Mouse (Mus musculus) heart, adult 2 months (tissue): ENCODE measurements at regions not wholly inside any gene's neighbourhood (a gene's known extent, or its start where the extent isn't known, plus 50 kb on each side); places are given as distances from the start of the nearest gene placed in this dataset.

ENCODE experiments used
- DNase-seq, 2 experiments: peaks; one replicate each; pipeline ENCODE4 v3.0.0; 2021
- H3K27ac ChIP-seq: fragments of 200-600 bp; 2 replicates; pipeline ENCODE4 v1.8.1; 2022
- H3K27me3 ChIP-seq: fragments of 200-500 bp; 2 replicates; pipeline ENCODE4 v1.6.1; 2012; ENCODE audit warnings: mild to moderate bottlenecking, low read length, inconsistent platforms, mixed read lengths; ENCODE audit not compliant: control insufficient read depth, insufficient read depth
- H3K36me3 ChIP-seq: fragments of 200-500 bp; 2 replicates; pipeline ENCODE4 v1.6.1; 2012; ENCODE audit warnings: low read length, inconsistent platforms; ENCODE audit not compliant: control insufficient read depth, insufficient read depth
- H3K4me1 ChIP-seq: fragments of 200-500 bp; 2 replicates; pipeline ENCODE4 v1.6.1; 2011; ENCODE audit warnings: low read length; ENCODE audit not compliant: control insufficient read depth, insufficient read depth
- H3K4me3 ChIP-seq: fragments of 200-600 bp; 2 replicates; pipeline ENCODE4 v1.8.1; 2022
- H3K79me2 ChIP-seq: fragments of 200-500 bp; replicated peaks from 2 replicates; pipeline ENCODE4 v1.6.1; 2012; ENCODE audit warnings: mild to moderate bottlenecking, inconsistent platforms, low read length, moderate library complexity, mixed read lengths; ENCODE audit not compliant: control insufficient read depth, insufficient read depth
- H3K9ac ChIP-seq: fragments of 200-500 bp; 2 replicates; pipeline ENCODE4 v1.6.1; 2012; ENCODE audit warnings: low read depth, mild to moderate bottlenecking, control low read depth, inconsistent platforms, low read length, mixed read lengths
- CTCF ChIP-seq: fragments of 200-600 bp; IDR thresholded peaks from 2 replicates; pipeline ENCODE4 v1.8.1; 2022; ENCODE audit warnings: antibody characterized with exemption, mild to moderate bottlenecking, moderate library complexity
- EP300 ChIP-seq: fragments of 200-500 bp; IDR thresholded peaks from 2 replicates; pipeline ENCODE4 v1.6.1; 2011; ENCODE audit warnings: low read depth, low read length, control low read depth; ENCODE audit not compliant: insufficient read depth
- POLR2A ChIP-seq: fragments of 200-500 bp; IDR thresholded peaks from 2 replicates; pipeline ENCODE4 v1.6.1; 2011; ENCODE audit warnings: mild to moderate bottlenecking, low read depth, low read length, control low read depth; ENCODE audit not compliant: insufficient read depth
- WGBS: fragments of 180-500 bp; shearing (Covaris S2); methylation state at CpG from one replicate; pipeline ENCODE4 v1.1.7; 2018; 5-methylcytosine and 5-hydroxymethylcytosine counted together
- intact Hi-C: fragments of 180-260 bp; cut with DNase I; formaldehyde crosslinking; loops from one replicate; pipeline ENCODE4 v1.15.1; 2025

DNA sequence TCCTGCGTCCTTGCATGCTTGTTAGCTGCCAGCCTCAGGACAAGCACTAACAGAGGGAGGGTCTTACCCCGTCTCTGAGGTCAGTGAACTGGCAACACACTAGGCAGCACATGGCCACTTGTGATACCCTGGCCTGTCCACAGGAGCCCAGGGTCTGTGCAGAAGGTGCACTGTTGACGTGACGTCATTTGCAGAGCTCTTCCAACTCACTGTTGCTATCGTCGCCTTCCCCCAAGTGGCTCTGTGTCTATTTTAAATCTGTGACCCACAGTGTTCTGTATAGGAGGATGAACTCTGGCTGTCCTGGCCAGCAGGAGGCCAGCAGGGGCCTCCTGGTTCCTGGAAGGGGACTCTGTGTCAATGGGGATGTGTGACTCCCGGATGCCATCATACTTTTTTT lies 120.1 kb upstream of the Smad3 start:
- DNase-seq, result peak in 1 of 2 experiments; percentile 61
- Histone ChIP-seq H3K27me3 (no peaks in the 10 kb centered on the region), H3K36me3 (no peaks in the 10 kb centered on the region), H3K4me3 (no peak overlapping the region), H3K9ac (no peak overlapping the region), H3K79me2 (no peaks in the 10 kb centered on the region), H3K27ac (peak overlapping the region; percentile 49), H3K4me1 (no peaks in the 10 kb centered on the region)
- 49% methylated on average over 7 of the region's 7 CpGs for WGBS
- TF ChIP-seq CTCF, result peak; percentile 56
- peak; percentile 95 for TF ChIP-seq EP300
- peak; percentile 3; the same call in 1 of the 2 replicates for TF ChIP-seq POLR2A
- intact Hi-C loops, result no loop called here

DNA sequence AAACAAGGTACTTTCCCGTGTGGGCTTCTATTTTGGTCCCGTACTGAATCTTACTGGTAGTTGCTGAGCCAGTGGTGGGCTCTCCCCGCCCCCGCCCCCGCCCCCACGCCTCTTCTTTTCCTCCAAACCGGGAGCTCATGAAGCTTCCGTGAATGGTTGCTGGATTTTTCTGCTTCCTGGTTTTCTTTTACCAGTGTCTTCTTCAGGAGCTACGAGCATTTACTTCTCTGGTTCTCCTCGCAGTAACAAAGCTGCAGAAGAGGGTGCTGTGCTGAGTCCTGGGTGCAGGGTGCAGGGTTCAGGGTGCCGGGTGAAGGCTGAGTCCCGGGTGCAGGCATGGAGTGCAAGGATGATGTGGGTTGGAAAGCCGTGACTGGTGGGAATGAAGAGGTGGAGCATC lies 119.1 kb upstream of the Smad3 start:
- Histone ChIP-seq H3K4me1 (no peaks in the 10 kb centered on the region), H3K79me2 (no peaks in the 10 kb centered on the region), H3K4me3 (no peak overlapping the region), H3K9ac (no peak overlapping the region), H3K36me3 (no peaks in the 10 kb centered on the region), H3K27me3 (no peaks in the 10 kb centered on the region), H3K27ac (no peak overlapping the region)
- DNase-seq, result no peak
- no peak for TF ChIP-seq CTCF
- TF ChIP-seq POLR2A, result no peak
- no peak for TF ChIP-seq EP300
- intact Hi-C loops, result no loop called here
- 16% methylated on average over 13 of the region's 13 CpGs for WGBS

DNA sequence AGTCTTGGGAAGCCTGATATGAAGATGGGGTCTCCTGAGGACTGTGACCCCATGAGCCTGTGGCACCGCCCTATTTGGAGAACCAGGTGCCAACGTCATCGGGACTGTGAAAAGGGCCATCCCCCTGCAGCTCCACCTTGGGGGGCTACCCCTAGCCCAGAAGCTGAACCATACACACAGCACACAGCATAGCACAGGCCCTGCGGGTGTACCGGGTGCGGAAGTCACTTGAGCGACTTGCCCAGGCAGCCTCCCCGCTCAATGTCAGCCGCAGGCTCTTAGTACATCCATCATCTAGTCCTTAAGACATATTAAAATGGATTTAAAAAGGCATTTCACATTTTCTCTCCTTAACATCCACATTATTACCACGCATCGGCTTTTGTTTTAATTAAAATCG lies 118.2 kb upstream of the Smad3 start:
- no peak for DNase-seq
- TF ChIP-seq CTCF (no peak), EP300 (no peak), POLR2A (no peak)
- intact Hi-C loops, result no loop called here
- H3K36me3 ChIP-seq, result no peaks in the 10 kb centered on the region
- WGBS, result 94% methylated on average over 12 of the region's 12 CpGs
- H3K4me1 ChIP-seq, result no peaks in the 10 kb centered on the region
- no peak overlapping the region for H3K4me3 ChIP-seq
- no peaks in the 10 kb centered on the region for H3K79me2 ChIP-seq
- no peak overlapping the region for H3K27ac ChIP-seq
- H3K27me3 ChIP-seq, result no peaks in the 10 kb centered on the region
- H3K9ac ChIP-seq, result no peak overlapping the region

DNA sequence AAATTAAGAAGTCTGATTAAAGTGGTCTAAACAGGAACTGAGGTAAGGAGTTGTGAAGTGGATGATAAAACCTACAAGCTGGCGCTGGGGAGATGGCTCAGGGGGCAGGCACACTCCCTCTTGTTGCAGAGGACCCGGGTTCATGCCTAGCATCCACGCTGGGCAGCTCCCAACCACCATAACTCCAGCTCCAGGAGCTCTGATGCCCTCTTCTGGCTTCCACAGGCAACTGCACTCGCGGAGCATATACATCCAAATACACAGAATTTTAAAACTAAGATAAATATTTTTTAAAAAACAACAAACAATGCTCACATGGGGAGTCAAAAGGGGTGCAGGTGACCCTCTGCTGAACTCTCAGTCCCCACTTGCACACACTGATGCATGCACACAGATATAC lies 117.4 kb upstream of the Smad3 start:
- TF ChIP-seq EP300 (no peak), POLR2A (no peak), CTCF (peak; percentile 18; the same call in 1 of the 2 replicates)
- intact Hi-C loops, result no loop called here
- H3K4me3 ChIP-seq, result no peak overlapping the region
- 93% methylated on average over 5 of the region's 5 CpGs for WGBS
- DNase-seq, result no peak
- no peaks in the 10 kb centered on the region for H3K36me3 ChIP-seq
- no peaks in the 10 kb centered on the region for H3K27me3 ChIP-seq
- no peak overlapping the region for H3K9ac ChIP-seq
- no peaks in the 10 kb centered on the region for H3K4me1 ChIP-seq
- H3K27ac ChIP-seq, result no peak overlapping the region
- H3K79me2 ChIP-seq, result no peaks in the 10 kb centered on the region

DNA sequence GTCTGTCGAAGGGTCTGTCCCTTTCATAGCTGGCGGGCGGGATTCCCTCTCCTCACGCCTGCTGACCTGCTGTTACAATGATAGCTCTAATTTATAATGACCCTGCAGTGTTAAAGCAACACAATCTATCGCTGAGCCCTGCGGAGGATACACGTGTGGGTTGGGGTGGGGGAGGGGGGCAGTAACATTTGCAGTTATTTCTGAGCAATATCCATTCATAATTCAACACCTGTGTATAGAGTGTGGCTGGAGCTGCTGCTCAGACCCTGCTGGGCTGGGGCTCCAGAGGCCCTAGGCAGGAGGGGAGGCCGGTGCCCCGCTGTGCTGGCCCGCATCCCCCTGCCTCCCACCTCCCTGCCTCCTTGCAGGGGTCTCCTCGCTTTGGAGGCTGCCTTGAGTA lies 106.6 kb upstream of the Smad3 start:
- H3K27ac ChIP-seq, result no peak overlapping the region
- intact Hi-C loops, result no loop called here
- no peaks in the 10 kb centered on the region for H3K79me2 ChIP-seq
- no peaks in the 10 kb centered on the region for H3K36me3 ChIP-seq
- 80% methylated on average over 11 of the region's 11 CpGs for WGBS
- no peaks in the 10 kb centered on the region for H3K27me3 ChIP-seq
- no peak overlapping the region for H3K4me3 ChIP-seq
- no peak overlapping the region for H3K9ac ChIP-seq
- no peak for DNase-seq
- TF ChIP-seq POLR2A, result no peak
- TF ChIP-seq EP300, result no peak
- TF ChIP-seq CTCF, result no peak
- no peaks in the 10 kb centered on the region for H3K4me1 ChIP-seq

DNA sequence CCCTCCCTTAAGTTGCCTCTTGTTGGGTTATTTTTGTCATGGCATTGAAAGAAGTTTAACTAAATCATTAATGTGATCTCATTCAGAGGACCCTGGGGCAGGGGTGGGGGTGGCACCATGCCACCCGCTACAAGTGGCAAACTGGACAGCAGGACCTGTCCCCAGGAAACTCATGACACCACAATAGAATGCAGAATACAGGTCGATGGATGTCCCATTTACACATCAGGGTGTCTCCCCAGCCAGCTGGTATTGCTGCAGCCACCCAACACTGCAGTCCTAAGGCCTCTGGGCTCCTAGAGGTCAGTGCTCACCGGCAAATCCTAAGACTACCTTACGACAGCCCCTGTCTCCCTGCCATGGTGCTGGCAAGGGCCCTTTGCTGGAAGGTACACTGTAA lies 105.5 kb upstream of the Smad3 start:
- Histone ChIP-seq H3K9ac (no peak overlapping the region), H3K4me1 (no peaks in the 10 kb centered on the region), H3K27ac (no peak overlapping the region), H3K79me2 (no peaks in the 10 kb centered on the region), H3K36me3 (no peaks in the 10 kb centered on the region), H3K27me3 (no peaks in the 10 kb centered on the region), H3K4me3 (no peak overlapping the region)
- intact Hi-C loops, result no loop called here
- DNase-seq, result no peak
- TF ChIP-seq EP300 (no peak), POLR2A (no peak), CTCF (no peak)
- WGBS, result 84% methylated on average over 4 of the region's 4 CpGs

DNA sequence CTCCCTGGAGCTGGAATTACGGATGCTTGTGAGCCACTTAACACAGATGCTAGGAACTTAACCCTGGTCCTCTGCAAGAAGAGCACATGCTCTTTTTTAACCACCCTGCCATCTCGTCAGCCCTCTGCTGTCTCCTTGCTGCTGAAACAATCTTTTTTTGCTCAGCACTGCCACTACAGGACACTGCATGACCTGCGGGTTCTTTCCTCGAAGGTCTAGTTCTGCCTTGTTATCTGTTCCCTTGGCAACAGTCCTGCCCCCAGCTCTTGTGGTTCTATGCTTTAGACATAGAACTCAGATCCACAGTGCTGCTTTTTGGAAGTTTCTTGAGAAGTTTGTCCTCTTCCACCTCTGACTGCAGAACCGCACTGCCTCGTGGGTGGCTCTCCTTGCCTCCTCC lies 104.6 kb upstream of the Smad3 start:
- Histone ChIP-seq H3K4me3 (no peak overlapping the region), H3K4me1 (no peaks in the 10 kb centered on the region), H3K27ac (no peak overlapping the region), H3K79me2 (no peaks in the 10 kb centered on the region), H3K9ac (no peak overlapping the region), H3K36me3 (no peaks in the 10 kb centered on the region), H3K27me3 (no peaks in the 10 kb centered on the region)
- TF ChIP-seq POLR2A, result no peak
- 0 out of 2 replicates have a peak, but pooled peaks have one; percentile 10 for TF ChIP-seq CTCF
- intact Hi-C loops, result no loop called here
- DNase-seq, result no peak
- 44% methylated on average over 6 of the region's 6 CpGs for WGBS
